Mouse (Mus musculus) E14TG2a.4 (cell line): ENCODE data around the gene Tecta.

Experiments
- CTCF ChIP-seq: conservative IDR thresholded peaks from 2 replicates; pipeline ENCODE4 v1.5.1; 2014; ENCODE audit warnings: low read length
- NANOG ChIP-seq: IDR thresholded peaks from 2 replicates; pipeline ENCODE4 v1.6.1; 2014; ENCODE audit warnings: borderline replicate concordance, low read length, mixed read lengths
- POU5F1 ChIP-seq: IDR thresholded peaks from 2 replicates; pipeline ENCODE4 v1.6.1; 2014; ENCODE audit warnings: low read length, borderline replicate concordance

DNA sequence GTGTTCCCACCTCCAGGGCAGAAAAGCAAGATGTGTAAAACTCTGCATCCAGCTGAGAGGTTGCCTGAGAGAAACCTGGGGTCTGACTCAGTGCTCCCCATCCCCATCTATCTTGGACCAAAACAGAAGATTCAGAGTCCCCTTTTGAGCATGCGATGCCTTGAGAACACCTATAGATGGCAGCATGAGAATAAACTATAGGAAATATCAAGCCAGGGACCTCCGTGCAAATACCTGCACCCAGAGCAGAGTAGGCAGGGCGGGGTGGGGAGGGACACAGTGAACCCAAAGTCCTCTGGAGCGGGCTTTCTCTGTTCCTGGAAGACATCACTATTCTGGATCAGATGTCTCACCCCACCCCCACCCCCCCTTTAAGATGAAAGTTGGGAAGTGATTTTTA is 11.2 kb downstream of the Tecta start:
- peak; percentile 32; the same call in 1 of the 2 replicates for TF ChIP-seq CTCF
- TF ChIP-seq POU5F1, result no peak
- no peak for TF ChIP-seq NANOG
